Mouse (Mus musculus): ENCODE measurements around the gene Snrpd2. TPM values are rescaled to one million over a fixed set of nuclear protein-coding genes. Genes with fewer than 3 reads are reported as not detected.
A peak's percentile ranks its signal among the peaks of the same experiment; 100 is the strongest.

The Snrpd2 gene
- polyA plus RNA-seq, 1 experiment from 2014 or later = 140 TPM

MicroRNA genes within 50 kb of the gene (microRNA counts, 519-probe panel; counts per million panel counts)
- 1,947 counts per million, percentile 15 among the panel's probes with 10 or more counts for microRNA mmu-miR-330

Small RNA genes lying within 50 kb of the gene (microRNA-seq; reads per million reads assigned to microRNA genes)
- gene Mir330 = 161 reads per million, percentile 58 among the genes with 10 or more reads in this experiment

Other genes with a start within 250 kb of the Snrpd2 start
- gene Ccdc61, start 239.3 kb upstream of the Snrpd2 start, polyA plus RNA-seq (2015; fragmentation: Nextera tagmentation; extraction: Ambion mirVana) = 32.1 and 34.4 TPM in 2 replicates
- 0.77 and 1.2 TPM in 2 replicates for gene Nova2, start 223.8 kb upstream of the Snrpd2 start, polyA plus RNA-seq (2015; fragmentation: Nextera tagmentation; extraction: Ambion mirVana)
- not detected in 2 replicates for gene Nanos2, start 162.3 kb upstream of the Snrpd2 start, polyA plus RNA-seq (2015; fragmentation: Nextera tagmentation; extraction: Ambion mirVana)
- 3.0 and 3.6 TPM in 2 replicates for gene Mypop, start 158.5 kb upstream of the Snrpd2 start, polyA plus RNA-seq (2015; fragmentation: Nextera tagmentation; extraction: Ambion mirVana)
- gene Irf2bp1, start 145.7 kb upstream of the Snrpd2 start, polyA plus RNA-seq (2015; fragmentation: Nextera tagmentation; extraction: Ambion mirVana) = 23.5 and 25.2 TPM in 2 replicates
- 2.2 and 2.4 TPM in 2 replicates for gene Foxa3, start 126.2 kb upstream of the Snrpd2 start, polyA plus RNA-seq (2015; fragmentation: Nextera tagmentation; extraction: Ambion mirVana)
- gene Sympk, start 125.3 kb upstream of the Snrpd2 start, polyA plus RNA-seq (2015; fragmentation: Nextera tagmentation; extraction: Ambion mirVana) = 34.3 and 34.6 TPM in 2 replicates
- gene Rsph6a, start 95.0 kb upstream of the Snrpd2 start, polyA plus RNA-seq (2015; fragmentation: Nextera tagmentation; extraction: Ambion mirVana) = not detected in 2 replicates
- gene Dmwd, start 73.5 kb upstream of the Snrpd2 start, polyA plus RNA-seq (2015; fragmentation: Nextera tagmentation; extraction: Ambion mirVana) = 15.9 and 17.1 TPM in 2 replicates
- gene Dmpk, start 65.9 kb upstream of the Snrpd2 start, polyA plus RNA-seq (2015; fragmentation: Nextera tagmentation; extraction: Ambion mirVana) = 24.2 and 27.1 TPM in 2 replicates
- gene Six5, start 55.1 kb upstream of the Snrpd2 start, polyA plus RNA-seq (2015; fragmentation: Nextera tagmentation; extraction: Ambion mirVana) = 9.5 and 9.7 TPM in 2 replicates
- gene Gm4969, start 31.4 kb upstream of the Snrpd2 start, polyA plus RNA-seq (2015; fragmentation: Nextera tagmentation; extraction: Ambion mirVana) = 1.8 and 1.9 TPM in 2 replicates
- 13.6 and 13.8 TPM in 2 replicates for gene Fbxo46, start 29.9 kb upstream of the Snrpd2 start, polyA plus RNA-seq (2015; fragmentation: Nextera tagmentation; extraction: Ambion mirVana)
- gene Qpctl, start 431 bp upstream of the Snrpd2 start, polyA plus RNA-seq (2015; fragmentation: Nextera tagmentation; extraction: Ambion mirVana) = 15.2 and 15.3 TPM in 2 replicates
- gene Gipr, start 16.4 kb downstream of the Snrpd2 start, polyA plus RNA-seq (2015; fragmentation: Nextera tagmentation; extraction: Ambion mirVana) = 3.2 and 5.1 TPM in 2 replicates
- 10.7 and 12.2 TPM in 2 replicates for gene Eml2, start 26.7 kb downstream of the Snrpd2 start, polyA plus RNA-seq (2015; fragmentation: Nextera tagmentation; extraction: Ambion mirVana)
- gene Gpr4, start 62.8 kb downstream of the Snrpd2 start, polyA plus RNA-seq (2015; fragmentation: Nextera tagmentation; extraction: Ambion mirVana) = 2.2 TPM in 2 replicates
- 33.2 and 34.6 TPM in 2 replicates for gene Opa3, start 78.6 kb downstream of the Snrpd2 start, polyA plus RNA-seq (2015; fragmentation: Nextera tagmentation; extraction: Ambion mirVana)
- gene Vasp, start 122.1 kb downstream of the Snrpd2 start, polyA plus RNA-seq (2015; fragmentation: Nextera tagmentation; extraction: Ambion mirVana) = 115 TPM in 2 replicates
- not detected in 2 replicates for gene Ppm1n, start 130.3 kb downstream of the Snrpd2 start, polyA plus RNA-seq (2015; fragmentation: Nextera tagmentation; extraction: Ambion mirVana)
- gene Rtn2, start 132.9 kb downstream of the Snrpd2 start, polyA plus RNA-seq (2015; fragmentation: Nextera tagmentation; extraction: Ambion mirVana) = 10.6 and 11.4 TPM in 2 replicates
- gene Fosb, start 160.3 kb downstream of the Snrpd2 start, polyA plus RNA-seq (2015; fragmentation: Nextera tagmentation; extraction: Ambion mirVana) = 0.24 and 0.26 TPM in 2 replicates
- 86.4 and 88.6 TPM in 2 replicates for gene Ercc1, start 195.1 kb downstream of the Snrpd2 start, polyA plus RNA-seq (2015; fragmentation: Nextera tagmentation; extraction: Ambion mirVana)
- 20.1 and 21.7 TPM in 2 replicates for gene Cd3eap, start 209.8 kb downstream of the Snrpd2 start, polyA plus RNA-seq (2015; fragmentation: Nextera tagmentation; extraction: Ambion mirVana)
- 6.3 and 6.8 TPM in 2 replicates for gene Ppp1r13l, start 210.0 kb downstream of the Snrpd2 start, polyA plus RNA-seq (2015; fragmentation: Nextera tagmentation; extraction: Ambion mirVana)
- 14.4 and 15.7 TPM in 2 replicates for gene Ercc2, start 232.3 kb downstream of the Snrpd2 start, polyA plus RNA-seq (2015; fragmentation: Nextera tagmentation; extraction: Ambion mirVana)